In the genomic region with DNA sequence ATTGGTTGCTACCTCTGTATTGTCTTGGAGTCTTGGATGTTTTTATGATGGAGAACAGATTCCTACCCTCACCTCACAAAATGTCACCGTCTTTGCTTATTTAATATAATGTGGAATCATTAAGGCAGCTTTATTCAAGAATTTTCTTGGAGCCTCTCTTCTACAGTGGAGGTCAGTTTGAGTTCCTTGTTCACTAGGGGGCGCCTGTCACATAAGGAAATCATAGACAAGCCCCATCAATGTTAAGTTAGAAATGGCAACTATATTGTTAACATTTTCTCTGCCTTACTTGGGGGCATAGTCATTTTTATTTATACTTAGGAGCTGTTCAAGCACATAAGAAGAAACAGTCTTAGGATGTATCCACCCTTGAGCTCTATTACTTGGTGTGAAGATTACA, we compare ENCODE assay signal across 10 mouse cellular contexts. TPM values are rescaled to one million over a fixed set of nuclear protein-coding genes. Genes with fewer than 3 reads are reported as not detected.
A peak's percentile ranks its signal among the peaks of the same experiment; 100 is the strongest.
DNase-seq lines count a peak whose midpoint lies in the region; ATAC-seq and TF ChIP-seq lines count a peak whose summit lies in the region.
"Had no signal": no experiment of that assay in that cellular context is flagged by ENCODE, and none has a peak within 500 bp of the region (broad histone marks: within the 10 kb centered on the region; RNA-seq: fewer than 3 reads in every experiment).

No protein-coding gene starts in this region.

- TF ChIP-seq POLR2A in limb, embryonic 14.5 days (IDR thresholded peaks at IDR 0.05; ENCODE audit: borderline replicate concordance, extremely low read depth, insufficient read depth, insufficient read length), result no peak

- no peaks in the 10 kb centered on the region for H3K4me1 ChIP-seq in limb, embryonic 14.5 days (ENCODE audit: control insufficient read depth, insufficient read depth, low read length)

- H3K27me3 ChIP-seq in limb, embryonic 14.5 days (ENCODE audit: control insufficient read depth, insufficient read depth, low read length), result no peaks in the 10 kb centered on the region

- no peak overlapping the region for H3K4me2 ChIP-seq in limb, embryonic 14.5 days (replicated peaks; ENCODE audit: low read depth, low read length, severe bottlenecking)
- H3K4me2 ChIP-seq: heart, embryonic 13.5 days had no signal

- no peak overlapping the region for H3K27ac ChIP-seq in gastrocnemius, adult 2 months
- no peak overlapping the region for H3K27ac ChIP-seq in limb, embryonic 14.5 days (replicated peaks; ENCODE audit: low read depth, low read length)
- H3K27ac ChIP-seq: heart, embryonic 13.5 days; macrophage had no signal

- ATAC-seq in limb, embryonic 14.5 days (ENCODE audit: low FRiP score, low read depth), result no peak

- H3K4me3 ChIP-seq in gastrocnemius, adult 2 months, result no peak overlapping the region
- H3K4me3 ChIP-seq in limb, embryonic 14.5 days (replicated peaks; ENCODE audit: low read length), result no peak overlapping the region
- H3K4me3 ChIP-seq: heart, embryonic 13.5 days had no signal

- 5% methylated on average over 2 of the region's 2 CpGs for WGBS in limb, embryonic 14.5 days

- DNase-seq in gastrocnemius, adult 2 months, result peak; percentile 44
- no peak for DNase-seq in gastrocnemius, postnatal 36 days
- peak; percentile 25 for DNase-seq in ovary, postnatal 14 days (ENCODE audit: low spot score)
- DNase-seq in ovary, postnatal 10 days (ENCODE audit: low spot score), result no peak
- DNase-seq in adrenal gland, postnatal 14 days, result peak; percentile 63
- peak; percentile 41 for DNase-seq in forelimb bud, embryonic 11.5 days (ENCODE audit: low read depth, low spot score)
- peak; percentile 62 for DNase-seq in limb, embryonic 14.5 days (ENCODE audit: low spot score)
- DNase-seq in thymus, postnatal 14 days, result peak; percentile 53

- intact Hi-C loops in gastrocnemius, adult 2 months (cut with DNase I), result no loop called here
- intact Hi-C loops in gastrocnemius, postnatal 36 days (cut with DNase I), result loop anchor here (5.0 kb wide), 1 partner anchor 95 kb away; no protein-coding TSS in a partner anchor

- H3K36me3 ChIP-seq in limb, embryonic 14.5 days (ENCODE audit: control insufficient read depth, insufficient read depth, low read length), result no peaks in the 10 kb centered on the region
- H3K36me3 ChIP-seq: heart, embryonic 13.5 days had no signal

- no peaks in the 10 kb centered on the region for H3K9me3 ChIP-seq in limb, embryonic 14.5 days (ENCODE audit: control insufficient read depth, low read length)
- H3K9me3 ChIP-seq: heart, embryonic 13.5 days had no signal

- peak; percentile 71 for TF ChIP-seq CTCF in gastrocnemius, adult 2 months (IDR thresholded peaks at IDR 0.05)

- H3K9ac ChIP-seq in limb, embryonic 14.5 days (ENCODE audit: low read depth, low read length, severe bottlenecking), result no peak overlapping the region
- H3K9ac ChIP-seq: heart, embryonic 13.5 days had no signal

RNA-seq across cellular contexts. Expression of a gene that starts 1.5 kb away (rescaled TPM):
- total RNA-seq in gastrocnemius, adult 2 months (2021), result under 1 TPM; 0.08 to 0.25 TPM
- total RNA-seq in gastrocnemius, postnatal 36 days (2021), result under 1 TPM in 1 of 2 experiments, not detected in 1; 0.47 TPM
- total RNA-seq in adrenal gland, postnatal 14 days (2021), result 1.4 and 1.7 TPM in 2 replicates
- polyA plus RNA-seq in limb, embryonic 14.5 days (2012; rRNA removed), result 15.7 and 16.2 TPM in 2 replicates
- polyA plus RNA-seq in limb, embryonic 14.5 days (2014; fragmentation: Nextera tagmentation; extraction: Ambion mirVana), result 54.3 and 71.6 TPM in 2 replicates
- polyA plus RNA-seq: macrophage had no signal

RNA-seq across cellular contexts. Expression of a gene that starts 26.9 kb away (rescaled TPM):
- under 1 TPM; 0.08 to 0.14 TPM for total RNA-seq in gastrocnemius, adult 2 months (2021)
- total RNA-seq in gastrocnemius, postnatal 36 days (2021), result under 1 TPM; 0.35 to 0.38 TPM
- 8.8 and 10.6 TPM in 2 replicates for total RNA-seq in adrenal gland, postnatal 14 days (2021)
- polyA plus RNA-seq in limb, embryonic 14.5 days (2012; rRNA removed), result 14.7 and 20.9 TPM in 2 replicates
- 23.1 and 25.3 TPM in 2 replicates for polyA plus RNA-seq in limb, embryonic 14.5 days (2014; fragmentation: Nextera tagmentation; extraction: Ambion mirVana)

Comparison
In these comparisons a context has a peak if more than half of its experiments do, and no peak if none do; other contexts are left out.
1. DNase-seq: peak in gastrocnemius, adult 2 months (single experiment), ovary, postnatal 14 days (single experiment), adrenal gland, postnatal 14 days (single experiment), forelimb bud, embryonic 11.5 days (single experiment), limb, embryonic 14.5 days (single experiment) and thymus, postnatal 14 days (single experiment); none in gastrocnemius, postnatal 36 days (0 of 2) and ovary, postnatal 10 days (single experiment).